Mouse (Mus musculus) intestine, postnatal 0 days (tissue): ENCODE measurements around the gene Ephb1. TPM values are rescaled to one million over a fixed set of nuclear protein-coding genes. Genes with fewer than 3 reads are reported as not detected.

Experiments used
- ATAC-seq: fragments of 200-750 bp; cut with Nextera tagmentation; 2 replicates; pipeline ENCODE4 v1.8.0; 2017; ENCODE audit warnings: mild to moderate bottlenecking, moderate TSS enrichment, moderate library complexity
- H3K27ac ChIP-seq: fragments of 300-500 bp; sonication (generic); 2 replicates; pipeline ENCODE4 v1.5.1; 2014; ENCODE audit warnings: mild to moderate bottlenecking, low read depth, low read length, moderate library complexity
- H3K27me3 ChIP-seq: fragments of 300-500 bp; sonication (generic); replicated peaks from 2 replicates; pipeline ENCODE4 v1.6.1; 2014; ENCODE audit warnings: low read length, mixed read lengths; ENCODE audit not compliant: control insufficient read depth, insufficient read depth
- H3K36me3 ChIP-seq: fragments of 300-500 bp; sonication (generic); 2 replicates; pipeline ENCODE4 v1.6.1; 2014; ENCODE audit warnings: mild to moderate bottlenecking, moderate library complexity; ENCODE audit not compliant: control insufficient read depth, insufficient read depth
- H3K4me1 ChIP-seq: fragments of 300-500 bp; sonication (generic); replicated peaks from 2 replicates; pipeline ENCODE4 v1.6.1; 2014; ENCODE audit warnings: antibody characterized with exemption, low read length, mixed read lengths; ENCODE audit not compliant: control insufficient read depth, insufficient read depth
- H3K4me2 ChIP-seq: fragments of 300-500 bp; sonication (generic); replicated peaks from 2 replicates; pipeline ENCODE4 v1.6.1; 2014; ENCODE audit warnings: low read depth, mild to moderate bottlenecking, moderate library complexity
- H3K4me3 ChIP-seq: fragments of 300-500 bp; sonication (generic); 2 replicates; pipeline ENCODE4 v1.5.1; 2014; ENCODE audit warnings: low read depth, low read length
- H3K9ac ChIP-seq: fragments of 300-500 bp; sonication (generic); 2 replicates; pipeline ENCODE4 v1.6.1; 2014; ENCODE audit warnings: mild to moderate bottlenecking, low read depth, low read length
- H3K9me3 ChIP-seq: fragments of 300-500 bp; sonication (generic); 2 replicates; pipeline ENCODE4 v1.6.1; 2016; ENCODE audit warnings: mixed run types; ENCODE audit not compliant: control insufficient read depth
- CTCF ChIP-seq: sonication (generic); IDR thresholded peaks from 2 replicates; pipeline ENCODE4 v1.5.1; 2016; ENCODE audit warnings: low read depth, mild to moderate bottlenecking, control low read depth, antibody characterized with exemption, moderate library complexity
- WGBS: fragments of 180-500 bp; shearing (Covaris S2); extraction: QIAGEN DNeasy Blood & Tissue Kit; methylation state at CpG from one replicate; pipeline ENCODE4 v1.1.7; 2014; 5-methylcytosine and 5-hydroxymethylcytosine counted together
- polyA plus RNA-seq: library from polyadenylated mRNA; unstranded; fragments of >200 nt; fragmentation: Nextera tagmentation; extraction: Ambion mirVana; gene quantifications from 2 replicates; pipeline ENCODE4 v1.2.1, GENCODE M21; 2015

Ephb1 gene
- polyA plus RNA-seq, 1 experiment from 2014 or later = 1.3 TPM

GRCm38 (mm10) chr9:102080934-102081333 lies 273.6 kb downstream of the Ephb1 start:
- H3K27ac ChIP-seq = no peak overlapping the region
- no peak for TF ChIP-seq CTCF
- H3K9me3 ChIP-seq = no peaks in the 10 kb centered on the region
- H3K4me2 ChIP-seq = no peak overlapping the region
- H3K4me3 ChIP-seq = no peak overlapping the region
- 79% methylated on average over 5 of the region's 5 CpGs for WGBS
- H3K36me3 ChIP-seq = no peaks in the 10 kb centered on the region
- H3K9ac ChIP-seq = no peak overlapping the region
- ATAC-seq = no peak
- no peaks in the 10 kb centered on the region for H3K4me1 ChIP-seq
- H3K27me3 ChIP-seq = no peaks in the 10 kb centered on the region

- ATAC-seq = no peak
- no peak for TF ChIP-seq CTCF
- WGBS = 83% methylated on average over 2 of the region's 2 CpGs
- Histone ChIP-seq H3K4me2 (no peak overlapping the region), H3K9me3 (no peaks in the 10 kb centered on the region), H3K9ac (no peak overlapping the region), H3K36me3 (no peaks in the 10 kb centered on the region), H3K4me3 (no peak overlapping the region), H3K4me1 (no peaks in the 10 kb centered on the region), H3K27me3 (no peaks in the 10 kb centered on the region), H3K27ac (no peak overlapping the region)
These were observed 275.3 kb downstream of the Ephb1 start for GRCm38 (mm10) chr9:102079151-102079550.

DNA sequence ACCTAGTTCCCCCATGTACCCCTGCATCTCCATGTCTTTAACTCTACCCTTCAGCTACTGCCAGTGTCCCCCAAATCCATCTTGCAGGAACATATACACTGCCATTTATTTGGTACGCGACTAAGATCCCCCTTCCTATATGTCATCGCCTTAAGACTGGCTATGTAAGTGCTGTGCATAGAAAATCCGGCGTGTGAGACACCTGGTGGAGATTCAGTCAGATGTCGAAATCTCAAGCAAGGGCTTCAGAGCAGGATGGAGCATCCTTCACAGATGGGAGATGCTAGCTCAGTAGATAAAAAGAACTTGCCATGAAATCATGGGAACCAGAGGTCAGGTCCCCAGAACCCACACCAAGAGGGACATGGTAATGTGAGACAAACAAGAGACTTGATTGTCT lies 276.3 kb downstream of the Ephb1 start:
- TF ChIP-seq CTCF = no peak
- Histone ChIP-seq H3K9ac (no peak overlapping the region), H3K4me3 (no peak overlapping the region), H3K4me1 (no peaks in the 10 kb centered on the region), H3K36me3 (no peaks in the 10 kb centered on the region), H3K4me2 (no peak overlapping the region), H3K27me3 (no peaks in the 10 kb centered on the region), H3K27ac (no peak overlapping the region), H3K9me3 (no peaks in the 10 kb centered on the region)
- WGBS = 82% methylated on average over 6 of the region's 6 CpGs
- ATAC-seq = no peak

DNA sequence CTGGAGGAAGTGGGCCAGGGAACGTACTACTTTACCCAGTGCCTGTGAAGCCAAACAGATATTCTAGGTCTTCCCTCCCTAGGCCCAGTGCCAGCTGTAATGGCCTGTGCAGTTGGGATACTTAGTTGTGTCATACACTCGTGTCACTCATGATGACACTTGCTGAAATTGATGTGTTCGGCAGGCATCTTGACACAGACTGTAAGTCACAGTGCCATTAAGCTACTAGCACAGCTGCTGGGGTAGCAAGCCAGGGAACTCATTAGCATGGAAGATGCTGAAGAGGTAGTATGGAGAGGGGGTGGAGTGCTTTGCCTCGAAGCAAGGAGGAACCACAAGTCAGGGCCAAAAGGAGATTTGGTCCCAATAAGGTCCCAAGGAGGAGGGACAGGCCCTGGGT lies 279.0 kb downstream of the Ephb1 start:
- H3K4me3 ChIP-seq = no peak overlapping the region
- H3K9ac ChIP-seq = no peak overlapping the region
- WGBS = 63% methylated on average over 4 of the region's 4 CpGs
- H3K4me1 ChIP-seq = no peaks in the 10 kb centered on the region
- TF ChIP-seq CTCF = no peak
- no peak overlapping the region for H3K27ac ChIP-seq
- ATAC-seq = no peak
- H3K27me3 ChIP-seq = no peaks in the 10 kb centered on the region
- H3K9me3 ChIP-seq = no peaks in the 10 kb centered on the region
- no peaks in the 10 kb centered on the region for H3K36me3 ChIP-seq
- H3K4me2 ChIP-seq = no peak overlapping the region

DNA sequence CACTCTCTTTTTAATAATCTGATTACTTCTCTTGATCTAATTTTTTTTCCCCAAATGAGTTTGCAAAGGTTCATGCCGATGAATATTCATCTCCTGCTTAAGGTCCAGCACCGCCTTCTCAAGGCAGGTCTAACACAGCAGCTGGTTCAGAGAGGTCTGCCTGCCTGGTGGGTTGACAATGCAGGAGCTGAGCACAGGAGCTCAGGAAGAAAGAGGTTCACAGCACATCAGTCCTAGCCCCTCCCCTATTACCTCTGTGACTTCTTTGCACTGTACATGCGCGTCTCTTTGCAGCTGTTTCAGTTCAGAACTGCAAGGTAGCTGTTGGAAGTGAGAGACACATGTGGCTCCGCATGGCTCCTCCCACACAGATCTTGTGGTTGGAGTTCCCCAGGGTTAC lies 281.1 kb downstream of the Ephb1 start:
- TF ChIP-seq CTCF = no peak
- no peak overlapping the region for H3K27ac ChIP-seq
- no peaks in the 10 kb centered on the region for H3K9me3 ChIP-seq
- H3K4me1 ChIP-seq = no peaks in the 10 kb centered on the region
- H3K4me3 ChIP-seq = no peak overlapping the region
- H3K9ac ChIP-seq = no peak overlapping the region
- WGBS = 80% methylated on average over 5 of the region's 5 CpGs
- H3K27me3 ChIP-seq = no peaks in the 10 kb centered on the region
- no peak overlapping the region for H3K4me2 ChIP-seq
- H3K36me3 ChIP-seq = no peaks in the 10 kb centered on the region
- no peak for ATAC-seq

DNA sequence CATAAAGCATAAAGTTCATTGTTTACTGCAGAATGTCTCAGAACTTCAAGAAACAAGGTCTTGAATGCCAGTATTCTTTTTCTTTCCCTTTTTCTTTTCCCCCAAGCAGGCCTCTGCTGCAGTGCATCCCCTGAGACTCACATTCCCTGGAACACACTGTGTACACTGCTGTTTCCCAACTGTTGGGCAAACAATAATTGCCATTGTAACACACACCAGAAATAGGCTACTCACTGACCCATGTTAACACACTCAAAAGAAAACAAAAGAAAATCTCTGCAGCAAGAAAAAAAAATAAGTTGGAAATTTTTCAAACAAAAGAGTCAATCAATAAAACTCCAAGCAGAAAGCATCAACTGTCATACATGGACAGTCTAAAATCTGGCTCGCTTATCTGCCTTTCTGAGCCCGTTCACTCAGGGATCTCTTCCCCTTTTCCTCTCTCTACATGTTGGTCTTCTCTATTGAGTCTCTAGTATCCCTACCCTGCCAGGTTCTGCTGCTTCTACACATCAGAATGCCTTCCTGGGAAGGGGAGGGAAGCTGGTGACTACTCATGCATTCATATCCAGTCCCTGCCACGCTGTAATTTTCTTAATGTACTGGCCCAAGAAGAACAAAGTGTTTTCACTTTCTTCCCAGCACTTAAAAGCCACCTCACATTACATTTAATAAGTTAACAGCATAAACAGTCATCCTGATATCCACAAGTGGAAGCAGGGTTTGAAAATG lies 285.2 kb downstream of the Ephb1 start:
- Histone ChIP-seq H3K9ac (no peak overlapping the region), H3K9me3 (no peaks in the 10 kb centered on the region), H3K4me3 (no peak overlapping the region), H3K27ac (no peak overlapping the region), H3K36me3 (no peaks in the 10 kb centered on the region), H3K4me1 (no peaks in the 10 kb centered on the region), H3K27me3 (no peaks in the 10 kb centered on the region), H3K4me2 (no peak overlapping the region)
- no peak for TF ChIP-seq CTCF
- no peak for ATAC-seq
- WGBS = 74% methylated on average over 3 of the region's 3 CpGs
